Mouse (Mus musculus) frontal cortex, adult (tissue): ENCODE measurements around the gene Tas1r3.

Experiments
- ATAC-seq: cut with Nextera tagmentation; 2 replicates; pipeline ENCODE4 v1.9.2; 2017; ENCODE audit warnings: mild to moderate bottlenecking, moderate library complexity, mixed read lengths; ENCODE audit not compliant: low TSS enrichment

Tas1r3 gene

DNA sequence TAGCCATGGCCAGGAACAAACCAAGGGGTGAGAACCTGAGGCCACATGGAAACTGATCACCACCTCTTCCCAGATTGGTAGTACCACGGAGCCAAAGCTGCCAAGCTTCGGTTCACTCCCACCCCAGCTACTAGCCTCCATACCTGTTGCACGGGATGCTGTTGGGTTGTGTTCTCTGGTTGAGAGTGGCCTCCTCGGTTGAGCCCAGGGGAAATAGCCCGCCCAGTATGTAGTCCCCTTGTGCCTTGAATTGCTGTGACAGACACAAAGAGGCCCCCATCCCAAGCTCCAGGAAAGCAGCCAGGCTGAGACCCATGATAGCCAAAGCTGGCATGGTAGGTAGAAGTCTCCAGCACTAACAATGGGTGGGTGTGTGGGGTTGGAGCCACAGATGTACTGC lies at the start of gene Tas1r3:
Tas1r3 (minus strand) TSS at position 362 of the 400 bp plus-strand sequence.
- no peak for ATAC-seq

DNA sequence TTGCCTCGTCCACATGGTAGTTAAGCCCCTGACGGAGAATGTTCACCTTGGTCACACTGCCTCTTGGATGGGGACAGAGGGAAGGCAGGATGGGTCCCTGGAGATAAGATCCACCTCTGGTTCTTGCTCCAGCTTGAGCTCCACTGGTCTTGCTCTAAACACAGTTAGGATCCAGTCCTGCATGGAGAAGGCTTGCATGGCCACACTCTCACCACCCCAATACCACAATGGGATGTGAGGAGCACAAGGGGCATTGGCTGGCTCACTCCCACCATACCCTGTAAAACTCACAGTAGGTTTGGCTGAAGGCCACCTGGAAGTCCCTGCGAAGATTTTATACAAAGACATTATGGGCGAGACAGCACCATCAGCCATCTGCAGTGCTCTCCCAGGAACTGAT lies 45.6 kb upstream of the Tas1r3 start:
- no peak for ATAC-seq

DNA sequence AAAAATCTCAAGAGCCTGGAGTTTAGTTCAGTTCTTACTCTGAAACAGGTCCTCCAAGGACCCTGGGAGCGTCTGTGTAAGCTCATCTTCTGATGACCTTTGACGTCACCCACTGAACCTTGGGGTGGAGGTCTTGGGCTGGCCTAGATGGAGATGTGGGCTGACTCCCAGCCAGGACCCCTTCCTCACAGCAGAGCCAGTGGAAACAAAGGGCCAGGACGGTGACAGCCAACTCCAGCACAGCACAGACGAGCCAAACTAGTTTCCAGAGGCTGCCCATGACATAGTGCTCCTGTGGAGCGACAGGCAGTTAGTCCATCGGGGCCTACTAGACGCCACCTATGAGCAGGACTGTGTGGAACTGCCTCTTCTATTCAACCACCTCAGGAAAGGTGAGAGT lies 45.1 kb upstream of the Tas1r3 start:
- ATAC-seq = no peak

GRCm38 (mm10) chr4:155907003-155907402 lies 43.8 kb upstream of the Tas1r3 start:
- no peak for ATAC-seq

DNA sequence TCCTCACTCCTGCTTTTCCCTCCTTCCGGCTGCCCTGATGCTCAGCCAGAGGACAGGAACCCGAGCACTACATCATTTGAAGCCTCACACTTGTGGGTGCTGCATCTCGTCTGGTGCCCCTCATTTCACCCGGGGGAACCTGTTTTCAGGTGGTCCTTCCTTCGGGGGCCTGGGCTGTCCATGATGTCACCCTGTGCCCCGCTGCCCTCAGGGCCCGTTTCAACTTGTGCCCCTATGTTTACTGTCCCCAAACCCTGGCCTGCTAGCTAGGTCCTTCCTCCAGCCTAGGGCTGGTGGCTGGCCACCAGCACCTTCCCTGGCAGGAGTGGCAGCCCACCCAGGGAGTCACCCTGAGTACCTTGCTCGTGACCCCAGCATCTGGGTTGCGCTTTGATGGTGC lies 43.0 kb upstream of the Tas1r3 start:
- no peak for ATAC-seq

DNA sequence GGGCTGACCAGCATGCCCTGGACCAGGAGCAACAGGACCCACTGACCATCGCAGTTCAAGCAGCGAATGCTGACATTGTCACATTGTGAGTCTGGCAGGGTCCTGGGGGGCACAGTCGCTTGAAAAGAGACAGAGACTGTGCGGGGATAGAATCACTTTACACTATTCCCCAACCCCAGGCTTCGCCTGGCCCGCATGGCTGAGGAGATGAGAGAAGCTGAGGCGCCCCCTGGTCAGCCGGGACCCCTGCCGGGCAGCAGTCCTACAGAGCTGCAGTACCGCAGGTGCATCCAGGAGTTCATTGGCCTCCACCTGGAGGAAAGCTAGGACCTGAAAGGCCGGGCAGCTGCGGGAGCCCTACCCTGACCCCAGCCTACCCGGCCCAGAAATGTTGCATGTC lies 42.5 kb upstream of the Tas1r3 start:
- ATAC-seq = no peak

DNA sequence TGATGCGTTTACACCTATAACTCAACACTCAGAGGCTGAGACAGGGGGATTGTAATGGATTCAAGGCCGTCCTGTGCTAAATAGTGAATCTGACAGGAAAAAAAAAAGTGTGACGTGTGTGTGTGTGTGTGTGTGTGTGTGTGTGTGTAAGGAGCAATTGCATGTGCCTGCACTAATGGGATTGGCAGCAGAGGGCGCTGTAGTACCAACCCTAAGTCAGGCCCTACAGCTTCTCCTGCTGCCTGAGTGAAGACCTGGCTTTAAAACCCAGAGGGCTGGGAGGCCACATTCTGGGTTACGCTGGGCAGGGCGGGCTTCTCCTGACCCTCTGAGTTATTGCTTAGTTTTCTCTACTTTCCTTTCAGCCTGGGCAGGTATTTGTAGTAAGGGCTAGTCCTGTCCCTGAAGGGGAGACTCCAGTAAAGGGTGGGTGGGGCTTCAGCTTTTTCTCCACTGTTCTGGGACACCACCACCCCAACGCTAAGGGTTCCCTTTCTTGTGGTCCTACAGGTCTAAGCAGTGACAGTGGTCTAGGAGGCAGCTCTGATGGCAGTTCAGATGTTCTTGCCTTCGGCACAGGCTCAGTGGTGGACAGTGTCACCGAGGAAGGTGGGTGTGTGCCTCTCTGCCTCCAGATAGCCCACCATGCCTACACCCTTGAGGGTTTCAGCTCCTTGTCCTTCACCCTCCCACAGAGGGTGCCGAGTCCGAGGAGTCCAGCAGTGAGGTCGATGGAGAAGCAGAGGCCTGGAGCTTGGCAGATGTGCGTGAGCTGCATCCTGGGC lies 41.3 kb upstream of the Tas1r3 start:
- no peak for ATAC-seq

- no peak for ATAC-seq
Observed at GRCm38 (mm10) chr4:155903246-155903645, 40.1 kb upstream of the Tas1r3 start.

- peak; percentile 45; the same call in 1 of the 2 replicates for ATAC-seq
Observed at GRCm38 (mm10) chr4:155901205-155901604, 38.0 kb upstream of the Tas1r3 start.

DNA sequence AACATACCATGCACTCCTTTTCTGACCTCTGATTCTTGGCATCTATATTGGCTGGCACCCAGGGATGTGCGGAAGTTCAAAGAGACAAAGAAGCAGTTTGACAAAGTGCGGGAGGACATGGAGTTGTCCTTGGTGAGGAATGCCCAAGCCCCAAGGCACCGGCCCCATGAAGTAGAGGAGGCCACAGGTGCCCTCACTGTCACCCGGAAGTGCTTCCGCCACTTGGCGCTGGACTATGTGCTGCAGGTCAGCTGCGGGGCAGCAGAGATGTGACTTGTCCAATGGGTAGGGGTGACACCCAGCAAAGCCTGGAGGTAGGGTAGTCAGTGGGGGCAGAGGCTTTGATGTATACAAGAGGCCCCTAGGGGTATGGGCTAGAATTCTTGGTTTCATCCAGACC lies 36.2 kb upstream of the Tas1r3 start:
- no peak for ATAC-seq

DNA sequence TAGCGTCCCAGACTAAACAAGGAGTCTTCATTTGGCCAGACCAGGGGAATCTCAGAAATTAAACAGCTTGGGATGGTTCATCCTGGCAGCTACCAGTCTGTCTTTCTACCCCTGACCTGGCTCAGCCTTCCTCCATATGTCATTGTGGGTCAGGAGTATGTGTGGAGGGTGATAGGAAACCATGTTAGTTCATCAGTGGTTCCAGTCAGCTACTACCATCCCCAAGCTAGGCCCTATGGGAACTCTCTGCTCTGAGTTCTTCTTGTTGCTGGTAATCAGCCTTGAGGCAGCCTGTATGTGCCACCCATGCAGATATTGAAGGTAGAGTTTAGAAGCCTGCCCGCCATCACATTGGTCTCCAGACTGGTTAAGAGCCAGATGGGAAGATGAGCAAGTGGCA lies 35.2 kb upstream of the Tas1r3 start:
- ATAC-seq = no peak

- no peak for ATAC-seq
Observed at GRCm38 (mm10) chr4:155896461-155896860, 33.3 kb upstream of the Tas1r3 start.

- no peak for ATAC-seq
Observed at GRCm38 (mm10) chr4:155895826-155896225, 32.7 kb upstream of the Tas1r3 start.

GRCm38 (mm10) chr4:155895216-155895615 lies 32.1 kb upstream of the Tas1r3 start:
- ATAC-seq = 0 out of 2 replicates have a peak, but pooled peaks have one; percentile 18

GRCm38 (mm10) chr4:155894311-155894881 lies 31.2 kb upstream of the Tas1r3 start:
- ATAC-seq = peak; percentile 17

DNA sequence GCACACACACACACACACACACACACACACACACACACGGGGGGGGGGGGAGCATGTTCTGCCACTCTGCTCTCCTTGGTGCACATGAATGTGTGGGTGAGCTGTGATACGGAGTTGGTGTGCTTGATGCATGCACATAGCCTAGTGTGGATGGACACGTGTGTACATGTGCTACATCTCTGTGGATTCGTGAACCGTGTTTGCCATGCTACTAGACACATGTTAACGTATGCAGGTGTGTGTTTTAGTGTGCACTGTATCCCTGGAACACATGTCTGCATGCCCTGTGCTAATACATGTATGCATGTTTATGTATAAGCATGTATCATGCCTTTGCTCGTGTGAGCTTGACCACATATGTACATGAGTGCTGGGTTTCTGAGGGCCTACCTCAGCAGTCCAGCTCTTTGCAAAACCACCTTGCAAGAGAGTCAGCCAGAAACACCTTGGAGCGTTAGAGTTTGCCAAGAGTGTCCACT lies 30.1 kb upstream of the Tas1r3 start:
- no peak for ATAC-seq

GRCm38 (mm10) chr4:155892438-155893211 lies 29.5 kb upstream of the Tas1r3 start:
- 0 out of 2 replicates have a peak, but pooled peaks have one; percentile 6 for ATAC-seq

DNA sequence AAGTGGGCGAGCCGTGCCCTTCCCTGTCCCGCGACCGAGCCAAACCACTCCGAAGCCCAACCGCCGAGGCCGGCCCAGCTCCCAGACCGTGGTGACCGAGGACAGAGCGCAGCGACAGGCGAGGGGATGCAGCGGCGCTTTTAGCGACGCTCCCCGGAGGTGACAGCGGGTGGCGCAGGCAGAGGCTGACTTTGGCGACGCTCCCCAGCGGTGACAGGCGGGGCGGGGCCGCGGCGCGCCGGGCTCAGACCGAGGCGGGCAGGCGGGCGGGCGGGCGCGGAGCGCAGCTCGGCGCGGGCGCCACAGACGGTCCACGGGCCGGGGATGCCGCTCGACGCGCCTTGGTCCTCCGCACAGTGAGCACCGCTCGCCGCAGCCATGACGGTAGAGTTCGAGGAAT lies 28.9 kb upstream of the Tas1r3 start:
- peak; percentile 55 for ATAC-seq

DNA sequence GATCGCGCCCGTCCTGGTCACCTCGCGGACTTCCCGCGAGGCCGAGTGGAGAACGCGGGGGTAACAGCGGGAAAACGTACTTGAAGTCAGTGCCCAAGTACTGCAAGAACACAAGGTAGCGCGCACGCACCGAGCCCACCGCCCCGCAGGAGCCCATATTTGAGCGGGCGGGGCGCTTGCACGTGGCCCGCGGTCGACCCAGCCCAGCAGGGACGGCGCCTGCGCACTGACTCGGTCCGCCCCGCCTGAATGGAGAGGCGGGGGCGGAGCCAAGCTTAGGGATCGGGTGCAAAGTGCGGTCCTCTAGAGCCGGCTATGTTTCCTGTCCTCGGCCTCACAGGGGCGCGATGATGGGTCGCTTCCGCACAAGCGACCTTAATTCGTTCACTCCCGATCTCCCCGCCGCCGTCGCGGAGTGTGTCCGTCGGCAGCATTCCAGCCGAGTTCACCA lies 28.4 kb upstream of the Tas1r3 start, which contains the start of the genes Pusl1 and Acap3:
Pusl1 (minus strand) TSS at position 231 of the 451 bp plus-strand sequence.
Acap3 (plus strand) TSS at position 272 of the 451 bp plus-strand sequence.
- ATAC-seq = peak; percentile 45

DNA sequence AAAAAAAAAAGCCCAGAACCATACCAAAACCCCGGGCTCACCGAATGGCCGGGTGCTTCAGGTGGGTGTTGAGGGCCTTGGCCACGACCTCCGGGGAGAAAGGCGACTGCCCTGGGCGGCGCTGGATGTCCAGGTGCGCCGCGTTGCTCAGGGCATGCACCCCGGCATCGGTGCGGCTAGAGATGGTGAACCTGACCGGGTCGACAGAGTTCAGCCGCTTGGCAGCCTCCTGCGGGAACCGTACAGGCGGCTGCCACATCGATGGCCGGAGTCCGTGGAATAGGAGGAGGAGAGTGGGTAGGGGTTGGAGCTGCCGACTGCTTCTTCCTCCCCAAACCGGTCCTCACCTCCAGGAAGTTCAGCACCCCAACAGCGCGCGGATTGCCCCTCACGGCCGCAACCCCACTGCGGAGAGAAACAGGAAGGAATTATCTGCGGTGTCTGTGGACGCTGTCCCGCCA lies 27.9 kb upstream of the Tas1r3 start:
- ATAC-seq = no peak

- no peak for ATAC-seq
Observed at GRCm38 (mm10) chr4:155889316-155889715, 26.2 kb upstream of the Tas1r3 start.

- ATAC-seq = no peak
Observed at GRCm38 (mm10) chr4:155888181-155888580, 25.0 kb upstream of the Tas1r3 start.
